Mouse (Mus musculus) MN1 (cell line): ENCODE measurements around the gene Haspin.
"Not testable (repeated sequence)": the region's sequence is repeated elsewhere in the genome, so short reads cannot be mapped to it uniquely, and the experiment has no call there.

ENCODE experiments used
- DNase-seq: peaks from one replicate; pipeline ENCODE4 v3.0.0-alpha.2; 2016; ENCODE audit warnings: low spot score

The Haspin gene

DNA sequence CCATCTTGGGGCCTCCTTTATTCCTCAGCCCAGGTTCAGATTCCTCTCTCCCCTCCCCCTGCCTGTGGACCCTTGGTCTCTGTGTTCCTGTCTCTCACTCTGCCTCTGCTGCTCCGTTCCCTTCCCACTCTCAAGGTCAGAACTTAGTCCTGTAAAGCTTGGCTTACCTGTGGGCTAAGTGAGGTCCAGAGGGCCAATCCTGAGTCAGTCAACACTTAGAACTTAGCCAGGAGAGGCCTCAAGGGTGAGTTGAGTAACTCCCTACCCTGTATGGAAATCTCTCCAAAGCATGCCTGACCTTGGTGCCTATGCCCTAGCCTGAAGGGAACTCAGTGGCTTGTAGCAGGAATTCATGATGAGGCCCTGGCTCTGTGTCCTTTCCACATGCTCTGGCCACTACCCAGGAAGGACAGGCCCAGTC, 6.2 kb upstream of the Haspin start:
- no peak for DNase-seq

DNA sequence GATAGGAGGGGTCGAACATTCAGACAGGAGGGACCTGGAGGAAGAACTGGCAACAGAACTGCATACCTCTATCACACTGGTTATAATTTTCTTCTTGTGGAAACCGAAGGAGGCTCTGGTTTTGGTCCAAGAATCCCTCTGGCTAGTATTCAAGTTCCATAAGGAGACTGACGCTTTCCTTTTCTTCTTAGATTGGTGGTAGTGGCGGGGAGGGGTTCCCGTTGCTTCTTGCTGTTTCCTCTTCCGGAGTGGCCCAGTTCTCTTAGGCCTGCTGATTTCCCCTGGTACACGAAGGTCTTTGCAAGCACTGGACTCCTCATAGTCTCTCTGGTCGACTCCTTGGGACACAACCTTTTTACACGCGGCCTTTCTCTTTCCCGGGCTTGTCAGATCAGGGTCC, 978 bp downstream of the Haspin start:
- DNase-seq = no peak

GRCm38 (mm10) chr11:73136587-73136986, 1.5 kb downstream of the Haspin start:
- DNase-seq = no peak

- DNase-seq = no peak
Observed at GRCm38 (mm10) chr11:73134222-73134621, 3.9 kb downstream of the Haspin start.

DNA sequence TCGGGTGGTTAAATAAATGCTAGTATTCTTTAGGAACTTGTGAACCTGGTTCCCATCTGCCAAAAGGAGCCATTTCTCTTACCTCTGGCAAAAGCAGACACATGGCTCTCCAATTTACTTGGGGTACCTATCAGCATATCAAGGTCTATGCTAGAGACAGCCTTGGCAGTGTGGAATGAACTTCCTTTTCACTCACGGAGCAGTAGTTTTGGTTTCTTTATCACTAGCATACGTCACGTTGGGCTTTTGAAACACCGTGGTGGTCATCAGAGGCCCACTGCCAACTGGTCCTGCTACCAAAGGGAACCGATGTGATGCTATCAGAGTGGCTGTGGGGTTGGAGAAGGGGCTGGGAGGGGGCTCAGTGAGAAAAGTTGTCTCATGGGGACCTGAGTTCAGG, 5.1 kb downstream of the Haspin start:
- DNase-seq = no peak

GRCm38 (mm10) chr11:73131020-73131419, 7.1 kb downstream of the Haspin start:
- no peak for DNase-seq

DNA sequence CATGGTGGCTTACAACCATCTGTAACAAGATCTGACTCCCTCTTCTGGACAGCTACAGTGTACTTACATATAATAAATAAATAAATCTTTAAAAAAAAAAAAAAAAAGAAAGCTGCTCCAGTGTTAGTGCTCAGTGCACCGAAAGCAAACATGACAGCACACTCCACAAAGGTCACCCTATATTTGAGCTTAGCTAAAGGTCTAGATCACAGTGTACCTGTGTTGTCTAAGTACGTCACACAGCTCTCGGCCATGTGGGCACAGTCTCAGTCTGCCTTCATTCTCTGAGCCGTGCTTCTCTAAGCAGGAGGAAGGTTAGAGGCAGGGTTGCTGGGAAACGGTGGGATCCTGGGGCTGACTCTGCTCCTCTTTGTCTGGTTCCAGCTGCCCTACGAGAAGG, 11.6 kb downstream of the Haspin start:
- DNase-seq = no peak

GRCm38 (mm10) chr11:73111414-73111813, 26.7 kb downstream of the Haspin start:
- DNase-seq = no peak

- DNase-seq = no peak
Observed at GRCm38 (mm10) chr11:73109941-73110340, 28.2 kb downstream of the Haspin start.

DNA sequence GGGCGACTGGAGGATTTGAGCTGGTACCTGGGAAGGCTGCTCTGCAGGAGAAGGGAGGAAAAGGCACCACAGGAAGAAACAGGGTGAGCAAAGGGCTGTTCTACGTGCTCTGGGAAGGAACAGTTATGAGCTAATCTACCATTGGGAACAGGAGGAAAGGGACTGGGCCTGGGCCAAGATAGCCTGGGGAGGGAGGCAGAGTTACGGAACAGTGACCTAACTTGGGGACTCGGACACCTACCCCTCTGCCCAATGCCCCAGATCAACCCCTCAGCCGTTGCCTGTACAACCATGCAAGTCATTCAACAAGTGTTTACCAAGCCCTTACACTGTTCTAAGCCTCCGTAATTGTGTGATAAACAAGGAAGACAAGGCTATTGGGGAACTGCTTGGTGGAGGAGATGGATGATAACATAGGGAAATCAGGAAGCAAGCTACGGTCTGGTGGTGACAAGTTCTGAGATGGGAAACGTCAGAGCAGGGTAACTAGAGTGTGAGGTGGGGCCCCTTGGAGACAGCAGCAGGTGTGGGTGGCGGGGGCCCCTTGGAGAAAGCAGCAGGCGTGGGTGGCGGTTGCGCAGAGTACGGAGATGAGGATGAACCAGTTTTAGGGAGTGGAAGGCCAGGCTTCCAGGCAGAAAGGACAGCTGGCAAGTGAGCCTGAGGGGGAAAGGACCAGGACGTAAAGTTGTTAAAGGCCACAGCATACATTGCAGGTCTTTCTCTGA, 29.0 kb downstream of the Haspin start:
- DNase-seq = no peak

GRCm38 (mm10) chr11:73108195-73108897, 29.7 kb downstream of the Haspin start:
- DNase-seq = no peak

GRCm38 (mm10) chr11:73107358-73107757, 30.7 kb downstream of the Haspin start:
- DNase-seq = not testable (repeated sequence)

GRCm38 (mm10) chr11:73105246-73105645, 32.8 kb downstream of the Haspin start:
- DNase-seq = no peak

DNA sequence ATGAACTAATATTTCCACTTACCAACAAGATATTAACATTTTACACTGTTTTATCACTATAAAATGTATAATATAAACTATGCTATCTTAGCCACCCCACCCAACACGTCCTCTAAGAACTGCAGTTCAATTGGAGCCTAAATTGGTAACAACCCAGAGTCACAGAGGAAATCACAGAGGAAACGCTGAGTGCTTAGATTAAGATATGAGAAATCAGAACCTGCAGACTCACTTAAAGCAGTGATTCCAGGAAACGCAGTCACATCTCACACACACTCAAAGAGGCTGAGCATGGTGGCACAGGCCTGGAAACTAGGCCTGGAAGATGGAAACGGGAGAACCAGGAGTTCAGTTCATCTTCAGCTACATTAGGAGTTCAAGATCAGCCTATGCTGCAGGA, 36.8 kb downstream of the Haspin start:
- DNase-seq = no peak

GRCm38 (mm10) chr11:73099976-73100750, 37.9 kb downstream of the Haspin start:
- no peak for DNase-seq

DNA sequence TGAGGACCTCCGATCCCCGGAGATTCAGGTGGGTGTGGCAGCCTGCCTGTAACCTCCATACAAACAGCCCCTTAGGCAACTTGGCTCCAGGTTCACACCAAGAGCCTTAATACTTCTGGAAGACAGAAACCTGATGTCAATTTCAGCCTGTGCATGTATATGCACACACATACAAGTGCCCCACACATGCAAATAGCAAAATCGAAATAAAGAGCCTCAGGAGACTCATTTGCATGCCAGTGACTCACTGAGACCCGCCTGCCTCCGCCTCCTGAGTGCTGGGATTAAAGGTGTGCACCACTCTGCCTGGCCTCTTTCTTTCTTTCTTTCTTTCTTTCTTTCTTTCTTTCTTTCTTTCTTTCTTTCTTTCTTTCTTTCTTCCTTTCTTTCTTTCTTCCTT, 39.2 kb downstream of the Haspin start:
- no peak for DNase-seq

GRCm38 (mm10) chr11:73094231-73094995, 43.7 kb downstream of the Haspin start:
- no peak for DNase-seq

DNA sequence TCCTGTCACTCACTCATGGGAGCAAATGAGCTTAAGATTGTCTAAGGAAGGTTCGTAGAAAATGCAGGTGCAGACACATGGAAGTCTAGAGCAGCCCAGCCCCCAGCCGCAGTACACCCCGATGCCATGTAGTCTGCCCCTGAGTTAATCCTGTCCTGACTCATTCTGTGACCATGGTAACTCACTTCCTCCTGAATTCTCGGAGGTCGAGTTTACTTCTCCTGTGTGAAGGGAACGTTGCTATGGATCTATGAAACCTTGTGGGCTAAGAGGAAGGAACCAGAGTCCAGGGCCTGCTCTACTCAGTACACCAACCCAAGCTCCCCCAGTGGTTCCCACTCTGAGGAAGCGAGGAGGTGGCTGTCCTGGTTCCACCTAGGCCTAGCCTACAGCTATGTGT, 45.2 kb downstream of the Haspin start:
- DNase-seq = no peak

GRCm38 (mm10) chr11:73092057-73092456, 46.0 kb downstream of the Haspin start:
- no peak for DNase-seq

- DNase-seq = no peak
Observed at GRCm38 (mm10) chr11:73090826-73091225, 47.3 kb downstream of the Haspin start.

GRCm38 (mm10) chr11:73090283-73090682, 47.8 kb downstream of the Haspin start, which contains the start of gene Itgae:
Itgae (plus strand) TSS chr11:73090583.
- no peak for DNase-seq
